Mouse (Mus musculus) spleen, adult 10 weeks (tissue): ENCODE data around the gene Olfr1256. TPM values are rescaled to one million over a fixed set of nuclear protein-coding genes. Genes with fewer than 3 reads are reported as not detected.

ENCODE experiments used
- polyA plus RNA-seq: library from polyadenylated mRNA; stranded (reverse); fragments of 350-450 nt; fragmentation: Illumina TruSeq; extraction: RNeasy Lipid Tissue Mini Kit (QIAGEN cat#74804); gene quantifications from one replicate; pipeline ENCODE4 v1.2.3, GENCODE M21; 2015; ENCODE audit warnings: low replicate concordance; ENCODE audit not compliant: insufficient read depth

Olfr1256 gene
- polyA plus RNA-seq: not detected

DNA sequence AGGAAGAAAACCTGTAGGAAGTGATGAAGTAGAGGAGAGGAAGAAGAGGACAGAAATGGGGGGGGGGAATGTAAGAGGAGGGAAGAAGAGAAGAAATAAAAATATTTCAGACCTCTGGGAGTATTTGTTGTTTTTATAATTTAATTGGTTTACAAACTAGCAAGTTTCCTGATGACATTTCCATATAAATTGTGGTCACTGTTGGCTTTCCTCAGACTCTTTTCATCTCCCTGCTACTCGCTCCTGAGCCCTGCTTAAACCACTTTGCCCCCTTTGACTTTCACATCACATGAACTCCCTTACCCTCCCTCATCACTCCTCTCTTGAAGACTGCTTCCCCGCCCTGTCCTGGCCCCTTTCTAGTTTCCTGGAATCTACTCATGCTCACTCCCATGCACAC, at the start of gene Olfr1256:
TSS of gene Olfr1256 (minus strand) at position 101 of the 400 bp plus-strand sequence.

DNA sequence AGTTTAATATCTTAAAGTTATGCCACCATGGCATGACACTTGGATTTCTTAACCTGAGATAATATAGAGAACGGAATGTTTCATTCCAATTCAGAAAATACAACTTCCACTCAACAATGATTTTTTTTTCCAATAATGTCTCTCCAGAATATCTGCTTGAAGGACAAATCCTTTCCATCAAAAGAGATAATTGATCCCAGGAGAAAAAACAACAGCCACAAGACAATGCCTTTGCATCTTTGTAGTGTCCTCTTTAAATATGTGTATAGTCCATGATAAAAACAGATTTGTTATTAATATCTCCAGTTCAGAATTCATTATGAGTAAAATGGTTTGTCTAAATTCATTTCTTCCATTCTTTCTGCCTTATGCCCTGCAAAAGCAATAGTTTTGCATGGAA, 36.8 kb upstream of the Olfr1256 start, which contains the start of gene Olfr1257:
TSS of gene Olfr1257 (plus strand) at position 301 of the 400 bp plus-strand sequence.

DNA sequence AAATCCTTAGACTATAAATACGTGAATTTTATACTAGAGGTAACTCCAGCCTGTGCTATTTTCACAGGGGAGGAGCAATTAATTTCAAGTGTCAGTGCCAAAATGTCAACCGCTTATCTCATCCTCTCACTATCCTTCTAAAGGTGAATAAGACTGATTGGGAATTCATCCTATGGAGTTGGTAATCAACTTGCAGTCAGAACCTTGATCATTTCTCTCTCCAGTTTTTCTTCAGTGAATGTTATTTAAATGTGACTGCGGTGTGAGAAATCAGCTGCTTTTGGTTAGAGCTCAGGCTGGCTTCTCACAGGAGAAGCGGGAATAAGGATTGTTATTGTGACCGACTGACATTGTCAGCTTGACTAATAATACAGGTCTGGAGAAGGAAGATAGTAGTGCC, 6.8 kb upstream of the Olfr1256 start, which contains the start of gene Olfr48:
TSS of gene Olfr48 (minus strand) at position 101 of the 400 bp plus-strand sequence.

DNA sequence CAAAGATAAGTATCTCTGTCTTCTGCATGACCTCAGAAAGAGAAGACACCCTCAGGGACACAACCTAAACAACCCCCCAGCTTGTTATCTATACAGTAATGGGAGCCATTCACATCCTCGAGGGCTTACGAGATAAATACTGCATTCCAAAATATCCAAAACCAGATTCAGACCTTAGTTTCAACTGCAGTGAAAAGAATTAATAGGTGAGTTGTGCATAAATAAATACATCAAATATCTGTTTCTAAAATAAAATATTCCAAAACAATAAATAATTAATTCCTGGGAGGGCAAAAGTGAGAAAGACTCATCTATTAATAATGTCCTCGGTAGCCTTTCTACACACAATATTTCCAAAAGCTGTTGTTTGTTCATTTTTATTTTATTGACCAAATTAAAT, 29.6 kb downstream of the Olfr1256 start, which contains the start of gene Olfr1255:
TSS of gene Olfr1255 (plus strand) at position 301 of the 400 bp plus-strand sequence.

DNA sequence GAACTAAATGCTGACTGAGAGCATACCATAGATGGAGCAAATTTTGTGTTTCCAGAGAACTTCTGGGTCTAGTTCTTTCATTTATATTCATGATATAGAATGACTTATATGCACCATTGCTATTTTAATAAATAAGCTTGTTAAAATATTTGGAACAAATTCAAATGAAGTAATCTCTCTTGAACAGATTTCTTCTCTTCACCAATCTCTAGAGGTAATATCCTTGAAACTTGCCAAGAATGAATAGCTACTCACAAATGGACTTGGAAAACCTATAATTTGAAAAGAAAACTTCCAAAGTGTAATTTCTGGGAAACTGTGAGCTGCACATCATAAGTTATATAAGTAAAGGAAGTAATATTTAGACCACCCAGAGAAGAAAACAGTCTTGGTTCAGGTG, 47.8 kb downstream of the Olfr1256 start, which contains the start of gene Olfr1254:
TSS of gene Olfr1254 (minus strand) at position 101 of the 400 bp plus-strand sequence.

Other genes with a start within 250 kb of the Olfr1256 start
- not detected for gene Olfr1246, start 248.4 kb downstream of the Olfr1256 start, polyA plus RNA-seq
- not detected for gene Olfr1247, start 227.4 kb downstream of the Olfr1256 start, polyA plus RNA-seq
- gene Olfr1248, start 223.3 kb downstream of the Olfr1256 start, polyA plus RNA-seq: not detected
- not detected for gene Olfr1249, start 206.6 kb downstream of the Olfr1256 start, polyA plus RNA-seq
- not detected for gene Olfr1250, start 180.1 kb downstream of the Olfr1256 start, polyA plus RNA-seq
- gene Olfr1251, start 169.6 kb downstream of the Olfr1256 start, polyA plus RNA-seq: not detected
- gene Olfr1252, start 116.5 kb downstream of the Olfr1256 start, polyA plus RNA-seq: not detected
- gene Olfr1253, start 84.5 kb downstream of the Olfr1256 start, polyA plus RNA-seq: not detected
- not detected for gene Olfr1254, start 47.9 kb downstream of the Olfr1256 start, polyA plus RNA-seq
- gene Olfr1255, start 29.5 kb downstream of the Olfr1256 start, polyA plus RNA-seq: not detected
- gene Olfr48, start 6.7 kb upstream of the Olfr1256 start, polyA plus RNA-seq: not detected
- gene Olfr1257, start 36.9 kb upstream of the Olfr1256 start, polyA plus RNA-seq: not detected
- not detected for gene Olfr1258, start 85.8 kb upstream of the Olfr1256 start, polyA plus RNA-seq
- not detected for gene Olfr1259, start 107.1 kb upstream of the Olfr1256 start, polyA plus RNA-seq
- gene Olfr1260, start 132.8 kb upstream of the Olfr1256 start, polyA plus RNA-seq: not detected
- not detected for gene Olfr1261, start 149.7 kb upstream of the Olfr1256 start, polyA plus RNA-seq
- not detected for gene Olfr1262, start 158.6 kb upstream of the Olfr1256 start, polyA plus RNA-seq
- gene Olfr1263, start 170.6 kb upstream of the Olfr1256 start, polyA plus RNA-seq: not detected
- not detected for gene Olfr1264, start 184.0 kb upstream of the Olfr1256 start, polyA plus RNA-seq
- gene Olfr1265, start 193.8 kb upstream of the Olfr1256 start, polyA plus RNA-seq: not detected
- gene Olfr140, start 222.0 kb upstream of the Olfr1256 start, polyA plus RNA-seq: not detected